Comparison of ENCODE assay signal across 9 mouse cellular contexts in genomic region chr4:40156153-40156552, GRCm38 (mm10). TPM values are rescaled to one million over a fixed set of nuclear protein-coding genes. Genes with fewer than 3 reads are reported as not detected.
DNase-seq lines count a peak whose midpoint lies in the region; ATAC-seq and TF ChIP-seq lines count a peak whose summit lies in the region.
"Had no signal": no experiment of that assay in that cellular context is flagged by ENCODE, and none has a peak within 500 bp of the region (broad histone marks: within the 10 kb centered on the region; RNA-seq: fewer than 3 reads in every experiment).

No protein-coding gene starts in this region.

- no peaks in the 10 kb centered on the region for H3K36me3 ChIP-seq in intestine, postnatal 0 days (ENCODE audit: control insufficient read depth, insufficient read depth)
- no peaks in the 10 kb centered on the region for H3K36me3 ChIP-seq in thymus, adult 2 months (ENCODE audit: control insufficient read depth, insufficient read depth, low read length)
- H3K36me3 ChIP-seq in midbrain, embryonic 10.5 days = peaks cover 9% of the 10 kb centered on the region
- H3K36me3 ChIP-seq: midbrain, embryonic 13.5 days had no signal

- 35% methylated on average over 2 of the region's 2 CpGs for WGBS in intestine, postnatal 0 days
- WGBS in thymus, adult 2 months = 96% methylated on average over 2 of the region's 2 CpGs
- WGBS in midbrain, embryonic 10.5 days = 76% methylated on average over 2 of the region's 2 CpGs

- no peak overlapping the region for H3K4me2 ChIP-seq in intestine, postnatal 0 days (replicated peaks; ENCODE audit: low read depth)
- H3K4me2 ChIP-seq: midbrain, embryonic 13.5 days had no signal

- H3K27me3 ChIP-seq in Patski = no peaks in the 10 kb centered on the region
- no peaks in the 10 kb centered on the region for H3K27me3 ChIP-seq in intestine, postnatal 0 days (replicated peaks; ENCODE audit: control insufficient read depth, insufficient read depth, low read length)
- no peaks in the 10 kb centered on the region for H3K27me3 ChIP-seq in thymus, adult 2 months (ENCODE audit: control insufficient read depth, insufficient read depth, low read length)
- no peaks in the 10 kb centered on the region for H3K27me3 ChIP-seq in midbrain, embryonic 10.5 days (ENCODE audit: low read depth, poor library complexity, severe bottlenecking)
- H3K27me3 ChIP-seq: midbrain, embryonic 13.5 days had no signal

- TF ChIP-seq CTCF in Patski (IDR thresholded peaks at IDR 0.05) = no peak
- TF ChIP-seq CTCF in intestine, postnatal 0 days (IDR thresholded peaks at IDR 0.05; ENCODE audit: low read depth) = no peak
- TF ChIP-seq CTCF in thymus, adult 2 months (IDR thresholded peaks at IDR 0.05; ENCODE audit: borderline replicate concordance, control insufficient read depth, extremely low read depth, insufficient read depth, low read length, poor library complexity) = no peak
- TF ChIP-seq CTCF in left cerebral cortex, adult 2 months (IDR thresholded peaks at IDR 0.05) = no peak

- in situ Hi-C loops in Patski (cut with MboI; ENCODE audit: low pct_unique_long_range_greater_than_20kb) = no loop called here

- ATAC-seq in frontal cortex, adult (ENCODE audit: low TSS enrichment) = peak; percentile 41
- peak; percentile 17 for ATAC-seq in Patski
- ATAC-seq in intestine, postnatal 0 days = peak; percentile 20
- ATAC-seq: midbrain, embryonic 13.5 days had no signal

- DNase-seq in frontal cortex, postnatal 10 days (ENCODE audit: low spot score in 2 of 2) = no peak
- no peak for DNase-seq in Patski (ENCODE audit: low read depth, low spot score)
- DNase-seq in lung, postnatal 10 days = peak; percentile 67
- no peak for DNase-seq in thymus, adult 2 months
- DNase-seq in left cerebral cortex, adult 2 months (ENCODE audit: extremely low spot score in 1 of 2, low spot score in 2 of 2) = no peak
- DNase-seq in midbrain, embryonic 10.5 days (ENCODE audit: low spot score) = no peak

- H3K9me3 ChIP-seq in intestine, postnatal 0 days (ENCODE audit: control insufficient read depth) = no peaks in the 10 kb centered on the region
- H3K9me3 ChIP-seq in midbrain, embryonic 10.5 days (replicated peaks) = peaks cover 5% of the 10 kb centered on the region

- H3K4me3 ChIP-seq in intestine, postnatal 0 days (ENCODE audit: low read depth, low read length) = no peak overlapping the region
- H3K4me3 ChIP-seq in thymus, adult 2 months (ENCODE audit: control insufficient read depth, insufficient read depth, low read length) = no peak overlapping the region
- H3K4me3 ChIP-seq in left cerebral cortex, adult 2 months = no peak overlapping the region
- H3K4me3 ChIP-seq in midbrain, embryonic 10.5 days = no peak overlapping the region
- H3K4me3 ChIP-seq: midbrain, embryonic 13.5 days had no signal

- intact Hi-C loops in left cerebral cortex, adult 2 months (cut with DNase I) = no loop called here

- no peak for TF ChIP-seq POLR2A in thymus, adult 2 months (IDR thresholded peaks at IDR 0.05; ENCODE audit: control insufficient read depth, extremely low read depth, insufficient read depth, low read length, poor library complexity)

- no peak overlapping the region for H3K9ac ChIP-seq in intestine, postnatal 0 days (ENCODE audit: low read depth, low read length)
- H3K9ac ChIP-seq: midbrain, embryonic 13.5 days had no signal

- POLR2A ChIA-PET in Patski (lab: Charles Lee) = interaction anchor here (2.2 kb wide), 1 partner anchor 9 kb away, joined by 6 read pairs; no protein-coding TSS in a partner anchor

- H3K27ac ChIP-seq in intestine, postnatal 0 days (ENCODE audit: low read depth, low read length) = no peak overlapping the region
- H3K27ac ChIP-seq in thymus, adult 2 months (ENCODE audit: control insufficient read depth, insufficient read depth, low read length) = no peak overlapping the region
- H3K27ac ChIP-seq in left cerebral cortex, adult 2 months = no peak overlapping the region
- H3K27ac ChIP-seq in midbrain, embryonic 10.5 days (replicated peaks) = no peak overlapping the region
- H3K27ac ChIP-seq: midbrain, embryonic 13.5 days had no signal

- CTCF ChIA-PET in Patski (lab: Charles Lee) = interaction anchor here (0.8 kb wide), 1 partner anchor 14 kb away, joined by 3 read pairs; no protein-coding TSS in a partner anchor

- peaks cover 9% of the 10 kb centered on the region; the same call in 1 of the 2 replicates for H3K4me1 ChIP-seq in intestine, postnatal 0 days (replicated peaks; ENCODE audit: control insufficient read depth, insufficient read depth, low read length)
- no peaks in the 10 kb centered on the region for H3K4me1 ChIP-seq in thymus, adult 2 months (replicated peaks; ENCODE audit: control insufficient read depth, insufficient read depth, low read length)
- H3K4me1 ChIP-seq in midbrain, embryonic 10.5 days = peaks cover 18% of the 10 kb centered on the region

RNA-seq across cellular contexts. Expression of gene Aco1, which starts 13.3 kb away (rescaled TPM):
- polyA plus RNA-seq in Patski (2021) = 49.8 TPM
- 55.6 and 61.3 TPM in 2 replicates for polyA plus RNA-seq in intestine, postnatal 0 days (2015; fragmentation: Nextera tagmentation; extraction: Ambion mirVana)
- polyA plus RNA-seq in thymus, adult 2 months (2012; rRNA removed) = 26.7 and 28.2 TPM in 2 replicates
- total RNA-seq in left cerebral cortex, adult 2 months (2021) = 10 to 100 TPM; 26.8 to 28.2 TPM
- 58.0 and 59.7 TPM in 2 replicates for polyA plus RNA-seq in midbrain, embryonic 10.5 days (2016; fragmentation: Nextera tagmentation; extraction: Ambion mirVana)
